Mouse (Mus musculus) liver, adult 2 months (tissue): Measurements from ENCODE around the gene Podn.

Source experiments
- CTCF ChIP-seq: fragments of 200-500 bp; IDR thresholded peaks from 2 replicates; pipeline ENCODE4 v1.5.1; 2011; ENCODE audit warnings: low read depth, low read length, control low read depth
- POLR2A ChIP-seq: fragments of 200-500 bp; IDR thresholded peaks from 2 replicates; pipeline ENCODE4 v1.6.1; 2011; ENCODE audit warnings: low read length, control low read depth; ENCODE audit not compliant: insufficient read depth; ENCODE audit errors: extremely low read depth

DNA sequence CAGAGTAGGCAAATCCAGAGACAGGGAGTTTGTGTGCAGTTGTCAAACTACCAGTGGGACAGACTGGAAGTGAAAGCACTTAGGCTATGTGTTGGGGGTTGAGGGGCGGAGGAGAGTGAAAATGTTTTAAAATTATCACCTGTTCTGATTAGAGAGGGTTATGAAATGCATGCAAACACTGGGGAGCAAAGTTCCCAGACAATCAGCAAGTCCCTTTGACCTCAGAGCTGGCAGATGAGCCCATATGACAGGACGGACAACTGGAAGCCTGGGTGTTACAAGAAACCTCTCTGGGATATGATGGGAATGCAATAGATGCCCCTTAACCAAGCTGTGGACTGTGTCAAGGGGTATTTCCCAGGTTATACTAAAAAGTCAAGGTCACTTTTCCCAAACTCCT is 28.2 kb downstream of the Podn start:
- TF ChIP-seq POLR2A (no peak), CTCF (no peak)
